Mouse (Mus musculus) intestine, embryonic 16.5 days (tissue): ENCODE data around the gene Batf2. TPM values are rescaled to one million over a fixed set of nuclear protein-coding genes. Genes with fewer than 3 reads are reported as not detected.
A peak's percentile ranks its signal among the peaks of the same experiment; 100 is the strongest.
"Not testable (repeated sequence)": the region's sequence is repeated elsewhere in the genome, so short reads cannot be mapped to it uniquely, and the experiment has no call there.

Source experiments
- ATAC-seq: fragments of 200-750 bp; cut with Nextera tagmentation; 2 replicates; pipeline ENCODE4 v1.8.0; 2017; ENCODE audit warnings: moderate TSS enrichment, moderate library complexity
- H3K27ac ChIP-seq: fragments of 300-500 bp; sonication (generic); 2 replicates; pipeline ENCODE4 v1.5.1; 2014; ENCODE audit warnings: mild to moderate bottlenecking, low read length
- H3K27me3 ChIP-seq: fragments of 300-500 bp; sonication (generic); replicated peaks from 2 replicates; pipeline ENCODE4 v1.6.1; 2014; ENCODE audit warnings: low read length, control low read depth, mixed read lengths; ENCODE audit not compliant: control insufficient read depth, insufficient read depth
- H3K36me3 ChIP-seq: fragments of 300-500 bp; sonication (generic); 2 replicates; pipeline ENCODE4 v1.6.1; 2014; ENCODE audit warnings: low read length, control low read depth; ENCODE audit not compliant: control insufficient read depth, insufficient read depth
- H3K4me1 ChIP-seq: fragments of 300-500 bp; sonication (generic); 2 replicates; pipeline ENCODE4 v1.6.1; 2014; ENCODE audit warnings: low read length, control low read depth, mixed read lengths; ENCODE audit not compliant: control insufficient read depth, insufficient read depth
- H3K4me2 ChIP-seq: fragments of 300-500 bp; sonication (generic); 2 replicates; pipeline ENCODE4 v1.6.1; 2014; ENCODE audit warnings: low read depth, low read length, control low read depth
- H3K4me3 ChIP-seq: fragments of 300-500 bp; sonication (generic); 2 replicates; pipeline ENCODE4 v1.5.1; 2014; ENCODE audit warnings: mild to moderate bottlenecking, low read length
- H3K9ac ChIP-seq: fragments of 300-500 bp; sonication (generic); 2 replicates; pipeline ENCODE4 v1.6.1; 2014; ENCODE audit warnings: low read depth, low read length
- H3K9me3 ChIP-seq: fragments of 300-500 bp; sonication (generic); 2 replicates; pipeline ENCODE4 v1.6.1; 2016; ENCODE audit warnings: low read length, control low read depth; ENCODE audit not compliant: control insufficient read depth
- WGBS: fragments of 180-500 bp; shearing (Covaris S2); extraction: QIAGEN DNeasy Blood & Tissue Kit; methylation state at CpG from one replicate; pipeline ENCODE4 v1.1.7; 2014; 5-methylcytosine and 5-hydroxymethylcytosine counted together
- polyA plus RNA-seq: library from polyadenylated mRNA; unstranded; fragments of >200 nt; fragmentation: Nextera tagmentation; extraction: Ambion mirVana; gene quantifications from 2 replicates; pipeline ENCODE4 v1.2.1, GENCODE M21; 2015

The Batf2 gene
- polyA plus RNA-seq, 1 experiment from 2014 or later, result 1.1 TPM

DNA sequence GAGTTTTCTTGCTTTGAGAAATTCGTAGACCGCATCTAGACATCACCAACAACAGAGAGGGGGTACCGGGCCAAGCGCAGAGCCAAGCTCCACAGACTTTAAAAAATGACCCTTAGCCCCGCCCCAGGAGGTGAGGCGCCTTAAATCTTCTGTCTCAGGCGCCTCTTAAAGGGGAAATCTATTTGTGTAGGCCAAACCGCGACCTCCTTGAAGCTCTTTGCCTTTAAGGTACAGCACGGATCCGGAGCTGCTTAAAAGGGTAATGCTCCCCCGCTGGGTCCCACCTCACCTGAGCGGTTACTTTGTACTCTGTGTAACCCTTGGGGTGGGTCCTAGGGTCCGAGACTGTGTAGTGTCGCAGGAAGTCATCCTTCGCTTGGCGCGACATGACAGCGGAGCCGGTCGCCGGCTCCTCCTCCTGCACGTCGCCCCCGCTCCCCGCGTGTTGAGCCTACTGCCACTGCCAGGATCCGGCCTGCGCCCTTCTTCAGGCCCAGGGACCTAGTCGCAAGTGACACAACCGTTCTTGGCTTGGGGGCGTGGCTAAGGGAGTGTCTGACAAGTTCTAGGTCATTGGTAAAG lies 12.9 kb upstream of the Batf2 start, which contains the start of gene Snx15:
Gene Snx15, minus strand, starts transcription at position 545 of the 582 bp plus-strand sequence.
- peak; percentile 95 for ATAC-seq
- Histone ChIP-seq H3K4me1 (no peaks in the 10 kb centered on the region; the same call in 1 of the 2 replicates), H3K36me3 (no peaks in the 10 kb centered on the region), H3K4me2 (peak within 1 kb of the TSS; percentile 52), H3K4me3 (peak within 1 kb of the TSS; percentile 56), H3K27ac (peak within 1 kb of the TSS; percentile 86), H3K9me3 (no peaks in the 10 kb centered on the region), H3K27me3 (no peaks in the 10 kb centered on the region), H3K9ac (peak within 1 kb of the TSS; percentile 72)
- WGBS, result under 1% methylated on average over 32 of the region's 32 CpGs

DNA sequence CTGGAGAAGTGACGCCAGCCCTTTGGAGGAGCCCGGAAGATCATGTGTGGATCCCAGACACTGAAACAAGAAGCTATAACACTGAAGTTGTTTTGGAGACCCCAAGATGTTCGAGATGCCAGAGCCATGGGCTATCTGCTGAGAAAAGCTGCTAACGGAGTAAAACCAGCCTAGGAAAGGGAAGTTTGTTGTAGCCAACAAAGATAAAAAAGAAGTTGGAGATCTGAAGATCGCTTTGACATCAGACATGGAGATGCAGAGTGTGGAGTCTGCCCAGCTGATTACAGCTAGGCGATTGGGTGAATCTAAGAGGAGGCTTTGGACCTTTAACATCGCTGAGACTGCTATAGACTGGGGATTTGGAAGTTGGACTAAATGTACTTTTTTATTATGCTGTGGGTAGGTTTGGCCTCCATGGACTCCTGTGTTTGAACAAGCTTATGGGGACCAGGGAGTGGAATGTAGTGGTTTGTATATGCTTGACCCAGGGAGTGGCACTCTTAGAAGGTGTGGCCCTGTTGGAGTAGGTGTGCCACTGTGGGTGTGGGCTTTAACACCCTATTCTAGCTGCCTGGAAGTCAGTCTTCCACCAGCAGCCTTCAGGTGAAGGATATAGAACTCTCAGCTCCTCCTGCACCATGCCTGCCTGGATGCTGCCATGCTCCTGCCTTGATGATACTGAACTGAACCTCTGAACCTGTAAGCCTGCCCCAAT lies 10.2 kb upstream of the Batf2 start:
- not testable (repeated sequence) for H3K9ac ChIP-seq, H3K27ac ChIP-seq, H3K4me2 ChIP-seq, H3K4me1 ChIP-seq, H3K9me3 ChIP-seq, H3K4me3 ChIP-seq, ATAC-seq, H3K36me3 ChIP-seq, H3K27me3 ChIP-seq
- WGBS, result 71% methylated on average over 7 of the region's 7 CpGs

DNA sequence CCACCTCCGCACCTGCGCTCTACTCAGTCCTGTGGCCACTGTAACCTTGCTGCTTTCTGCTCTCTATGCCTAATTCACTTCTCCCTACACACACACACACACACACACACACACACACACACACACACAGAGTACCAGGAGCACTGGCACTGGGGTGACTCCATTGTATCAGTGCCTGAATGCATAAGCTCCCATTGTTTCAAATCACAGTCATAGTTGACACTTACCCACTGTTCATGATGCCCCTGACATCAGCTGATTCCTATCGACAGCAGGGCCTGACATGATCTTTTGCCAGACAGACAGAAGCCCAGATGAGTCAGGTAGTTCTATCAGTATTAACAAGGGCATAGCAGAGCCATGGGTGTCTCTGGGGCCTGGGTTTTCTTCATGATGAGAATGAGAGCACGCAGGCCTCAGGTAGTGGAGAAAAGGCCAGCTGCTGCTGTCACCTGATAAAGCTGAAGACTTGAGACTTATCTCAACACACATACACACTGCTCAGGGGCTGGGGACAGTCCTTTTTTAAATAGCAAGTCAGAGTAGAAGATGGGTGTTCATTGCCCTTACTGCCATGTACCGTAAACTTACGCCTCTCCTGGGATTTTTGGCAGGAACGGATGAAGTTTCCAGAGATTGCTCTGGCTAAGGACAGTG lies 8.5 kb upstream of the Batf2 start:
- no peaks in the 10 kb centered on the region for H3K27me3 ChIP-seq
- no peak overlapping the region for H3K4me3 ChIP-seq
- H3K27ac ChIP-seq, result no peak overlapping the region
- no peaks in the 10 kb centered on the region for H3K9me3 ChIP-seq
- H3K4me2 ChIP-seq, result no peak overlapping the region
- peaks cover 4% of the 10 kb centered on the region; the same call in 1 of the 2 replicates for H3K36me3 ChIP-seq
- H3K4me1 ChIP-seq, result no peaks in the 10 kb centered on the region; the same call in 1 of the 2 replicates
- H3K9ac ChIP-seq, result no peak overlapping the region
- 86% methylated on average over 7 of the region's 7 CpGs for WGBS
- ATAC-seq, result no peak

DNA sequence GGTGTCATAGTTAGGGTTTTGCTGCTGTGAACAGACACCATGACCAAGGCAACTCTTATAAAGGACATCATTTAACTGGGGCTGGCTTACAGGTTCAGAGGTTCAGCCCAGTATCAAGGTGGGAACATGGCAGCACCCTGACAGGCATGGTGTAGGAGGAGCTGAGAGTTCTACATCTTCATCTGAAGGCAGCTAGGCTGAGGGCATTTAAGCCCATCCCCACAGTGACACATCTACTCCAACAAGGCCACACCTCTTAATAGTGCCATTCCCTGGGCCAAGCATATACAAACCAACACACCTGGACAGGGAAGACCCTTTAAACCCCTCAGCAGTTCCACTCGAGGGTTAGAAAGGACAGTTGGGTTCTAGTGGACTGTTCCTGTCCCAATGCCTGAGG lies 7.6 kb upstream of the Batf2 start:
- H3K9me3 ChIP-seq, H3K27ac ChIP-seq, H3K9ac ChIP-seq, H3K4me2 ChIP-seq, ATAC-seq, H3K4me3 ChIP-seq, H3K27me3 ChIP-seq, H3K36me3 ChIP-seq, H3K4me1 ChIP-seq: not testable (repeated sequence)
- WGBS, result 40% methylated on average over 1 of the region's 1 CpGs

DNA sequence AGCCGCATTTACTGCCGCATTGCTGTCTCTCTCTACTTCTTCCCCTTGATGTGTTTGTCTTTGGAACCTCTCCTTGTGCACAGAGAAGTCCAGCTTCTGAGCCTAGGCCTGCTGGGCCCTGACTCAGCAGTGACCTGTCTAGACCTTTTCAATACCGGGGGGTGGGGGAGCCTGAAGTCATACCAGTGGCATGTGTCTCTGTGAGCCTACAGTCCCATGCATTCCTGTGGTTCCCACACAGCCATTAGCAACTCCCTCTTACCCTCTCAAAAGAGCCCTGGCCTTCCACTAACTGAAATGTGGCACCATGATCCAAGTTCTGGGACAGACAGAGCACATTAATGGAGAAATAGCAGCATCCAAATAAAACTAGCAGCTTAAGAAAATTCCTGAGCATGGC lies 4.4 kb upstream of the Batf2 start:
- 80% methylated on average over 3 of the region's 3 CpGs for WGBS
- H3K4me3 ChIP-seq, result no peak overlapping the region

DNA sequence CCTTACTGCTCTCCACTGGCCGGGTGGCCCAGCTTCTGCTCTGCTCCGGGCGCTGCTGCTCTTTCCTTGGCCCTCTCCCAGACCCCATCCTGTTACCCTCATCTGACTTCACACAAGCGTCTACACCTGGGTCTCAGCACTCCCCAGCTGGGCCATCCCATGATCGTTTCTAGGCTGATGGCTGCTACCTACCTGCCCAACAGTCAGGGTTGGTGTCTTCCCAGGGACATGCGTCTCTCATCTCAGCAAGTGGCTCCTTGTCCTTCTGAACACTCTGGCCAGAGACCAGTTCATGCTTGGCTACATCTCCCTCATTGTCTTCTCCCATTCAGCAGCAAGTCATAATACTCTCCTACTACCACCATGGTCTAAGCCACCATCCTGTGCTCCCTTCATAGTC lies 1.1 kb upstream of the Batf2 start:
- Histone ChIP-seq H3K9me3 (no peaks in the 10 kb centered on the region), H3K36me3 (peaks cover 7% of the 10 kb centered on the region; the same call in 1 of the 2 replicates), H3K4me2 (peak overlapping the region; percentile 83; the same call in 1 of the 2 replicates), H3K9ac (peak overlapping the region; percentile 86; the same call in 1 of the 2 replicates), H3K4me1 (0 out of 2 replicates have a peak, but pooled peaks cover 3% of the 10 kb centered on the region), H3K27me3 (no peaks in the 10 kb centered on the region), H3K27ac (no peak overlapping the region), H3K4me3 (no peak overlapping the region; the same call in 1 of the 2 replicates)
- 97% methylated on average over 6 of the region's 6 CpGs for WGBS
- ATAC-seq, result no peak

More for the DNA sequence above, 4.4 kb upstream of the Batf2 start:
- H3K36me3 ChIP-seq, result peaks cover 7% of the 10 kb centered on the region; the same call in 1 of the 2 replicates
- H3K9ac ChIP-seq, result no peak overlapping the region
- H3K4me1 ChIP-seq, result 0 out of 2 replicates have a peak, but pooled peaks cover 3% of the 10 kb centered on the region
- H3K27me3 ChIP-seq, result no peaks in the 10 kb centered on the region
- no peak overlapping the region for H3K4me2 ChIP-seq
- ATAC-seq, result no peak
- H3K27ac ChIP-seq, result no peak overlapping the region
- no peaks in the 10 kb centered on the region for H3K9me3 ChIP-seq

DNA sequence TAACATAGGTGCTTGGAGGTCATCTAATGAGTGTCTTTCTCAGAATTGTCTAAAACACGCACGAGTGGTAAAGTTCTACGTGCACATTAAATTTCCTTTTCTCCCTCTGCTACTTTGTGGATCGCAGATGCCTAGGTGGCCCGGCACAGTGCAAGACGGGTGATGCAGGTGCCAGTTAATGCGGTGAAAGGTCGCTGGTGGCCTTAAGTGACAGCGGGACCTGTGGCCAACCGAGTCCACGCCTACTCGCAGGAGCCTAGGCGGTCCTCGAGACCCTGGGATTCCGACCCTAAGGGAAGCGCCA lies 457 bp upstream of the Batf2 start:
- no peaks in the 10 kb centered on the region for H3K27me3 ChIP-seq
- peak overlapping the region; percentile 93 for H3K27ac ChIP-seq
- peak overlapping the region; percentile 86 for H3K9ac ChIP-seq
- ATAC-seq, result no peak
- H3K4me2 ChIP-seq, result peak overlapping the region; percentile 83
- 3% methylated on average over 16 of the region's 16 CpGs for WGBS
- H3K4me3 ChIP-seq, result peak overlapping the region; percentile 75
- H3K9me3 ChIP-seq, result no peaks in the 10 kb centered on the region
- H3K4me1 ChIP-seq, result 0 out of 2 replicates have a peak, but pooled peaks cover 3% of the 10 kb centered on the region
- H3K36me3 ChIP-seq, result peaks cover 7% of the 10 kb centered on the region; the same call in 1 of the 2 replicates

DNA sequence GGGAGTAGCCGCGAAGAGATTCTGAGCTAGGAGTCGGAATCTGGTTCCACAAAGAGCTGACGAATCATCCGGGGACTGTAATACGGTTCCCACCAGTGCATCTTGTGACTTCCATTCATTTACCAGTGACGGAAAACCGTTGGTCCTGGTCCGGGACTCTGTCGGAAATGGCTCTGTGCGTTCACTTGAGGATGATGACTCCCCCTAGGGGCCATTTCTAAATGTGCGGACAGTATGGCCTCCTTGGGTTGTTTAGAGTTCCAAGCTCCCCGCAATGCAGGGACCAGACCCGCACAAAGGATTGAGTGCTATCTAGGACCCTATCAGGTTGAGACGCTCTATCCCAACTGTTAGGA lies 589 bp downstream of the Batf2 start, which contains the start of gene Arl2:
Gene Arl2, minus strand, starts transcription at position 155 of the 356 bp plus-strand sequence.
- peak within 1 kb of the TSS; percentile 93 for H3K27ac ChIP-seq
- peak within 1 kb of the TSS; percentile 86 for H3K9ac ChIP-seq
- 0 out of 2 replicates have a peak, but pooled peaks cover 3% of the 10 kb centered on the region for H3K4me1 ChIP-seq
- peak within 1 kb of the TSS; percentile 83 for H3K4me2 ChIP-seq
- H3K4me3 ChIP-seq, result peak within 1 kb of the TSS; percentile 75
- H3K27me3 ChIP-seq, result no peaks in the 10 kb centered on the region
- under 1% methylated on average over 15 of the region's 15 CpGs for WGBS
- peaks cover 4% of the 10 kb centered on the region; the same call in 1 of the 2 replicates for H3K36me3 ChIP-seq
- H3K9me3 ChIP-seq, result no peaks in the 10 kb centered on the region
- peak; percentile 79 for ATAC-seq

DNA sequence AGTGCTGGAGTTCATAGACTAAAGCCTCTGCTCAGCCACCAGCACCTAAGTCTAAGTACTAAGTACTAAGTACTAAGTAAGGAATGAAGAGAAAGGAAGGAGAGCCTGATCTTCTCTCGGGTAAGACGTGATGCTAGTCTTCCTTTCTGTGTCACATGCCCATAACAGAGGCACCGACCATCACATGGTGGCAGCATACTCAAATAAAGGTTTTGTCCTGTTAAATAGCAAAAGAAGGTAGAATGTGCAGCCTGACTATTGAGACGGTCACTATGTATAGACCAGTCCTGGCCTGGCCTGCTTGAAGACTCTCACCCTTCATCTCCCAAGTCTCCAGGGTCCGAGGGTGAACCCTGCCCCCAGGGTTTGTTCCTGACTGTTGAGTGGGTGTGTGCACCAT lies 4.1 kb downstream of the Batf2 start:
- 71% methylated on average over 5 of the region's 5 CpGs for WGBS
- H3K9me3 ChIP-seq, result no peaks in the 10 kb centered on the region
- no peaks in the 10 kb centered on the region for H3K36me3 ChIP-seq
- H3K27me3 ChIP-seq, result no peaks in the 10 kb centered on the region
- H3K9ac ChIP-seq, result no peak overlapping the region
- 0 out of 2 replicates have a peak, but pooled peaks cover 3% of the 10 kb centered on the region for H3K4me1 ChIP-seq
- no peak overlapping the region for H3K4me3 ChIP-seq
- H3K4me2 ChIP-seq, result no peak overlapping the region
- ATAC-seq, result no peak
- H3K27ac ChIP-seq, result no peak overlapping the region
